Mouse (Mus musculus) CD4-positive, CD25-positive, alpha-beta regulatory T cell (primary cell): ENCODE measurements around the gene Acsm2. TPM values are rescaled to one million over a fixed set of nuclear protein-coding genes. Genes with fewer than 3 reads are reported as not detected.

Experiments used
- polyA plus RNA-seq: library from polyadenylated mRNA; unstranded; fragments of 100-300 nt; shearing (Covaris generic); gene quantifications from one replicate; pipeline ENCODE4 v1.2.1, GENCODE M21; 2017

Gene Acsm2
- not detected for polyA plus RNA-seq

GRCm38 (mm10) chr7:119554040-119554439 is at the start of gene Acsm2:
TSS of gene Acsm2 (plus strand) at chr7:119554340.

GRCm38 (mm10) chr7:119519163-119519562 is 35.0 kb upstream of the Acsm2 start, which contains the start of gene Acsm5:
TSS of gene Acsm5 (plus strand) at chr7:119519463.

GRCm38 (mm10) chr7:119523389-119523788 is 30.8 kb upstream of the Acsm2 start, which contains the start of gene Pdilt:
TSS of gene Pdilt (minus strand) at chr7:119523489.

GRCm38 (mm10) chr7:119606664-119607076 is 52.5 kb downstream of the Acsm2 start, which contains the start of gene Acsm1:
TSS of gene Acsm1 (plus strand) at chr7:119607026.

Other genes with a start within 250 kb of the Acsm2 start
- not detected for gene Gp2, start 95.1 kb upstream of the Acsm2 start, polyA plus RNA-seq
- gene Umod, start 75.1 kb upstream of the Acsm2 start, polyA plus RNA-seq: not detected
- not detected for gene Acsm5, start 34.9 kb upstream of the Acsm2 start, polyA plus RNA-seq
- not detected for gene Pdilt, start 30.9 kb upstream of the Acsm2 start, polyA plus RNA-seq
- gene Acsm1, start 52.7 kb downstream of the Acsm2 start, polyA plus RNA-seq: not detected
- gene Acsm4, start 135.7 kb downstream of the Acsm2 start, polyA plus RNA-seq: not detected
- gene Thumpd1, start 166.5 kb downstream of the Acsm2 start, polyA plus RNA-seq: 83.6 TPM
- 0.13 TPM for gene Acsm3, start 206.6 kb downstream of the Acsm2 start, polyA plus RNA-seq
- 46.5 TPM for gene Rexo5, start 239.7 kb downstream of the Acsm2 start, polyA plus RNA-seq
- gene Eri2, start 239.7 kb downstream of the Acsm2 start, polyA plus RNA-seq: 11.5 TPM